Mouse (Mus musculus): ENCODE data around the gene Rad50. TPM values are rescaled to one million over a fixed set of nuclear protein-coding genes. Genes with fewer than 3 reads are reported as not detected.

Rad50 gene
- 61.8 TPM for polyA plus RNA-seq (2017; shearing (Covaris generic))

GRCm38 (mm10) chr11:53706934-53707717, at the start of gene Rad50:
TSS of gene Rad50 (minus strand) at chr11:53707319.

DNA sequence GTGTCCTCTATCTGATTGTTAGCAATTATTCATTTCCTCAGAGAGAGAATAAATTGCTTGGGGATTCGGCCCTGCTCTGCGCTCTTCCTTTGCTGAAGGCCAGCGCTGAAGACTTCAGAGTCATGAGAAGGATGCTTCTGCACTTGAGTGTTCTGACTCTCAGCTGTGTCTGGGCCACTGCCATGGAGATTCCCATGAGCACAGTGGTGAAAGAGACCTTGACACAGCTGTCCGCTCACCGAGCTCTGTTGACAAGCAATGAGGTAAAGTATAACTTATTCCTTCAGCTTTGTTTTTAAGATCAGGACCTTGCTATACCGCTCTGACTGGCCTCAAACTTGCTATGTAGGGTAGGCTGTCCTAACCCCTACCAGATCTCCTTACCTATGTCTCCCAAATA, 13.6 kb upstream of the Rad50 start, which contains the start of gene Il5:
Gene Il5, plus strand, starts transcription at position 80 of the 400 bp plus-strand sequence.

GRCm38 (mm10) chr11:53634556-53634955, 72.6 kb downstream of the Rad50 start, which contains the start of gene Il13:
TSS of gene Il13 (minus strand) at chr11:53634702.

DNA sequence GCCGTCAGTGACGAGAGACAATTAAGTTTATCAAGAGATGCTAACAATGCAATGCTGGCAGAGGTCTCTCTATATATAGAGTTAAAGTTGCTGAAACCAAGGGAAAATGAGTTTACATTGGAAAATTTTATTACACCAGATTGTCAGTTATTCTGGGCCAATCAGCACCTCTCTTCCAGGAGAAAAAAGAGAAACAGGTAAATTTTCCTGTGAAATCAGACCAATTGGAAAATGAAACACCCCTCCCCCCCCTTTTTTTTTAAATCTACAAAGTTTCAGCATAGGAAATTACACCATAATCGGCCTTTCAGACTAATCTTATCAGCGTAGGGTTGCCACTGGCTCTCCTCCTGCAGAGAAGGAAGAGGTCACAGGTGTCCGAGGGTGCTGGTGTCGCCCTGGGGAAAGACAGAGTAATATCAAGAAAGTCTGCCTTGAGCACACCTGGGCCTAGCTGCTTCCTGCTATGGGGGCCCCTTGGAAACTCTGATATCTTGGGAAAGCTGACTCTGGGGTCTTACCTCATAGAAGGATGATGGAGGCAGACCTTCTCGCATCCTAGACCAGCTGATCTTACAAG, 88.4 kb downstream of the Rad50 start, which contains the start of gene Il4:
Gene Il4, minus strand, starts transcription at position 51 of the 580 bp plus-strand sequence.

Other genes starting within 250 kb of the Rad50 start
- gene Gm9837, start 236.8 kb downstream of the Rad50 start, polyA plus RNA-seq (2017; shearing (Covaris generic)): not detected
- not detected for gene Gm9945, start 227.2 kb downstream of the Rad50 start, polyA plus RNA-seq (2017; shearing (Covaris generic))
- not detected for gene Sowaha, start 227.0 kb downstream of the Rad50 start, polyA plus RNA-seq (2017; shearing (Covaris generic))
- gene Sept8, start 188.1 kb downstream of the Rad50 start, polyA plus RNA-seq (2017; shearing (Covaris generic)): 1.6 TPM
- 20.2 TPM for gene Kif3a, start 139.9 kb downstream of the Rad50 start, polyA plus RNA-seq (2017; shearing (Covaris generic))
- 4.1 TPM for gene Il4, start 88.7 kb downstream of the Rad50 start, polyA plus RNA-seq (2017; shearing (Covaris generic))
- gene Il13, start 72.6 kb downstream of the Rad50 start, polyA plus RNA-seq (2017; shearing (Covaris generic)): not detected
- gene Il5, start 13.5 kb upstream of the Rad50 start, polyA plus RNA-seq (2017; shearing (Covaris generic)): not detected
- gene Irf1, start 62.7 kb upstream of the Rad50 start, polyA plus RNA-seq (2017; shearing (Covaris generic)): 521 TPM
- 2.5 TPM for gene Gm17334, start 65.9 kb upstream of the Rad50 start, polyA plus RNA-seq (2017; shearing (Covaris generic))
- 44.5 TPM for gene Gm12216, start 151.9 kb upstream of the Rad50 start, polyA plus RNA-seq (2017; shearing (Covaris generic))
- 36.2 TPM for gene Slc22a5, start 184.3 kb upstream of the Rad50 start, polyA plus RNA-seq (2017; shearing (Covaris generic))